Mouse (Mus musculus) right cerebral cortex, adult 18-20 months (tissue): ENCODE measurements around the gene Hdac5.
A peak's percentile ranks its signal among the peaks of the same experiment; 100 is the strongest.

Experiments used
- DNase-seq: peaks from one replicate; pipeline ENCODE4 v3.0.0; 2022; ENCODE audit warnings: mixed read lengths

The Hdac5 gene

GRCm38 (mm10) chr11:102236022-102236421 is 6.1 kb upstream of the Hdac5 start:
- no peak for DNase-seq

DNA sequence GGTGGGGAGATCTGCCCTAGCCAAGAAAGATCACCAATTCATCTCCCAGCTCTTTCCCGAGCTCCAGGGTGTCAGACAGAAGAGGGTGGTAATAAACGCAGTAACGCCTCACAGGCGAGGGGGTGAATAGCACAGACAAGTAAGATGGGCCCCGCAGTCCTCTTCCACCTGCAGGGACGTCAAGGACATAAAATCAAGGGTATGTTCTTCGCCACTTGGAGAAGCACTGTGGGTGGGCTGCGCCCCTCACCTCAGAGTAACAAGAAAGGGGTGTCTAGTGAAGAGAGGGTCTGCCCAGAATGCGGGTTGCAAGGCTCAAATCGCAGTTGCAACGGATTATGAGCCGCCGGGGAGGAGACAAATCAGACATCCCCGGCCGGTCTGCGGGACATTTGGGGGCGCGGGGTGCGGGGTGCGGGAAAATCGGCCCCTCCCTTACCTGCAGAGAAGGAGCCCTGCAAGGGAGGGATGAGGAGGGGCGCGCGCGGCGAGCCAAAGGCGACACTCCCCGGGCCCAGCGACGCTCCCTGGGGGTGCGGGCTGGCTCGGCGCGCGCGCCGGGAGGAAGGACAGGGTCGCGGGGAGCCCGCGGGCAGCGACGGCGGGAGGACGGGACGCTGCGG is 524 bp downstream of the Hdac5 start:
- no peak for DNase-seq

- no peak for DNase-seq
Observed at GRCm38 (mm10) chr11:102228646-102229268, 1.2 kb downstream of the Hdac5 start.

- DNase-seq = no peak
Observed at GRCm38 (mm10) chr11:102228191-102228545, 1.8 kb downstream of the Hdac5 start.

- peak; percentile 38 for DNase-seq
Observed at GRCm38 (mm10) chr11:102227270-102228190, 2.4 kb downstream of the Hdac5 start.

DNA sequence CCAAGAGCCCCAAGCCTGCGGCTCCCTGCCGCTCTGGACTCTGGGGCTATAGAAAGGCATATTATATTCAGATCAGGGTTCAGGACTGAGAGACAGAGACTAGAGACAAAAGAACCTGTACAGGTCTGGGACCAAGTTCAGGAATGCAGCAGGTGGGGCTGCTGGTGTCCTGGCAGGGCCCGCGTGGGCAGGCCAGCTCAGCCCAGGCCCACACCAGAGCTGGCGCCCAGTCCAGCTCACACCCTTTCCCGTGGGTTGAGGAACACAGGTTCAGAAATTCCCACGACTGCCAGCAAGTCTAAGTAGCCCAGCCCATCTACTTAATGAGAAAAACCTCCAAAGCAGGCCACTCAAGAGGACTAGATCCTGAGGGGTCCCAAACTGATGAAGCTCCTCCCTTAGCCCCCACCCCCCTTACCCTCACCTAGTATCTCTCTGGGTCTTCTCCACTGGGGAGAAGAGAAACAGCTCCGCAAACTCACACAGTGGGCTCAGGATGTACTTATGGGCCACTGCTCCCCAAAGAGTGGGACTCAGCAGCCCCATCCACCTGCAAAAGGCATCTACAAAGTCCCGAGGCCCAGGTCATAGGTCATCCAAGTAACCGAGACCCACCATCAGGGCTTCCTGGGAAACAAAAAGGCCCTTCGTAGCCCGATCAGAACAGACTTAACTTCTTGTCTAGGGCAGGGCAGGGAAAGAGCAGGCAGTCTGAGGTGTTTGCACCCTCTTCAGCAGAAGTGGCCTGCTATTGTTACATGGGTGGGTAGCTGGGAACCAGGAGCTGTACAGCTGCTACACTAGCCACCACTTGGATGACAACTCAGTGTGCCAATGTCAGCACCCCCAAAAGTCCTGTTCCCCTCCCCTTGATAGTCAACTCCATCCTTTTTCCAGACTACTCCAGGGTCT is 3.6 kb downstream of the Hdac5 start:
- DNase-seq = no peak

- DNase-seq = no peak
Observed at GRCm38 (mm10) chr11:102225221-102225620, 4.7 kb downstream of the Hdac5 start.

- no peak for DNase-seq
Observed at GRCm38 (mm10) chr11:102224686-102225085, 5.3 kb downstream of the Hdac5 start.

- DNase-seq = no peak
Observed at GRCm38 (mm10) chr11:102223166-102223565, 6.8 kb downstream of the Hdac5 start.

- no peak for DNase-seq
Observed at GRCm38 (mm10) chr11:102221954-102222351, 8.0 kb downstream of the Hdac5 start.

DNA sequence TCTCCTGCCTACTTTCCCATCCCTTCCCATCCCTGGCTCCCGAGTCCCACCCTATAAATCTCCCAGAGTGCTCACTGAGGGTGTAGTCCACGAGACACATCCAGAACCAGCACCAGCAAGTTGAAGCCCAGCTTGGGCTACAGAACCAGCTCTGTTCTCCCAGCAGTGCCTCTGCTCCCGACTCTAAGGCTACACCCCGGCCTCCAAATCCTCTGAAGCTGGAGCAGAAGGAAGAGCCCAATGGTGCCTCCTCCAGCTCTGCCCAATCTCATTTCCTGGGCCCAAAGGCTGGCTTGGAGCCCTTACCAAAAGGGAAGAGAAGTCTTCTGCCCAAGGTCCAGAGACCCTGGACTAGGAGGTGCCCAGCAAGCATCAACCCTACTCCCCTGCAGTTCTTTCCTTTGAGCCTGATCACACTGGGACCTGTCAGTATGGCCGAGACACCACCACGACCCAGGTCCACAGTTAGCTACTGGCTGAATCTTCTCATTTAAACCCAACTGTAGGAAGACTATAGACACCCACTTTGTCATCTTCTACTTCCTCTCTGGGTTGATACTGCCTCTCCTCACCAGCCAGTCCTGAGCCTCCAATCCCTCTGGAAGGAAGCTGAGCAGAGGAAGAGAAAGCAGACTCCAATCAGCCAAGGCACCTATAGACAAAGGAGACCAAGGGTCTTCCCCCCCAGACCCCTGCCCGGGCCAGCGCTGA is 8.6 kb downstream of the Hdac5 start:
- DNase-seq = no peak

GRCm38 (mm10) chr11:102220451-102220850 is 9.5 kb downstream of the Hdac5 start:
- peak; percentile 40 for DNase-seq

- DNase-seq = no peak
Observed at GRCm38 (mm10) chr11:102219994-102220346, 10.0 kb downstream of the Hdac5 start.

GRCm38 (mm10) chr11:102219247-102219993 is 10.5 kb downstream of the Hdac5 start:
- peak; percentile 60 for DNase-seq

DNA sequence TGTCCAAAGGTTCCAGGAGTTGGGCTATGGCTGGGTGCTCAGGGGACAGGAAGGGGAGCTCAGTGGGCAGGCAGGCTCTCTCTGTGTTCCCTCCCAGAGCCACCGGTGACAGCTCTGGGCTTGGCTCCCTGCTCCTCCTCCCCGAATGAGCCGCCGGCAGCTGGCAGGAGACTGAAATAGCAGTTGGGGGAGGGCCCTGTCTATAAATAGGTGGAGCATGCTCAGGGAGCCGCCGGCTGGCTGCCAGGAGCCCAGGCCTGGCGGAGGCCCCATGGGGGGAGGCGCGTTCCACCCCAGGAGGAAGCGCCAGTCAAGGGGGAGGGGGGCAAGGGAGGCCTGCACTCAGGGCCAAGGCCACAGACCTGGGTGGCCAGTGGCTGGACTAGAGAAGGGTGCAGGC is 11.2 kb downstream of the Hdac5 start:
- peak; percentile 97 for DNase-seq

- DNase-seq = peak; percentile 4
Observed at GRCm38 (mm10) chr11:102217876-102218430, 12.0 kb downstream of the Hdac5 start.

GRCm38 (mm10) chr11:102217396-102217795 is 12.6 kb downstream of the Hdac5 start:
- DNase-seq = peak; percentile 24

- no peak for DNase-seq
Observed at GRCm38 (mm10) chr11:102216886-102217240, 13.1 kb downstream of the Hdac5 start.

DNA sequence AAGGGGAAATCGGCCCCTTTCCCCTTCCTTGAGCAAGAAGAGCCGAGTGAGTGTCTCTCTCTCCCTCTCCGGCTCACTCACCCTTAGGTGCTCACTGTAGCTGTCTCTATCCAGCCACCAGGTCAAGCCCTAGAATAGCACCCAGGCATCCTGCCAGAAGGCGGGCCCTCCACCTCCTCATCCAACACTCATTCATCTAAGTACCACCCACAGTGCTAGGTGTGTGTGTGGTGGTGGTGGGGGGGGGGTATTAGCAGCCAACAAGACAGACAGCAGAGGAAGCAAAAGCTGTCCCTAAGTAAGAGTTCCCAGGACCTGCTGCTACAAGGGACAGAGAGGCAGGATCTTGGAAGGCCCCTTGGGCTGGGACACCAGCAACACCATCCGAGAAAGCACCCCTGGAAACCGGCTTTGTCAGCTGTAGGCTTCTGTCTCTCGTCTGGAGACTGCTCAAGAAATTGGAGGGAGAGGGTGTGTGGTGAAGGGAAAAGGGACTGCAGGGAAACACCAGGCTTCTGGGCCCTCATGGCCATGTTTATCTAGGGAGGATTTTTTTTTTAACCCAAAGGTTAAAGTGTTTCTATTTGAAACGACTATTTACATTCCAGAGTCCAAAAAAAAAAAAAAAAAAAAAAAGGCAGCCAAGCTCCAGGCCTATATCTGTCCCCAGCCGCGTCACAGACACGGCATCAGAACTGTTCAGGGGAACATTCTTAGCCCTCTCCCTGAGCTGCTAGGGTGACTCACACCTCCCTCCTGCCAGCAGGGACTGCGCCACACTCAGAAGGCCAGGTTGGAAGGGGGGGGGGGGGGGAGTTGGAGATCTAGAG is 13.7 kb downstream of the Hdac5 start:
- DNase-seq = peak; percentile 83

GRCm38 (mm10) chr11:102215511-102215910 is 14.5 kb downstream of the Hdac5 start:
- peak; percentile 1 for DNase-seq
